In the genomic region with DNA sequence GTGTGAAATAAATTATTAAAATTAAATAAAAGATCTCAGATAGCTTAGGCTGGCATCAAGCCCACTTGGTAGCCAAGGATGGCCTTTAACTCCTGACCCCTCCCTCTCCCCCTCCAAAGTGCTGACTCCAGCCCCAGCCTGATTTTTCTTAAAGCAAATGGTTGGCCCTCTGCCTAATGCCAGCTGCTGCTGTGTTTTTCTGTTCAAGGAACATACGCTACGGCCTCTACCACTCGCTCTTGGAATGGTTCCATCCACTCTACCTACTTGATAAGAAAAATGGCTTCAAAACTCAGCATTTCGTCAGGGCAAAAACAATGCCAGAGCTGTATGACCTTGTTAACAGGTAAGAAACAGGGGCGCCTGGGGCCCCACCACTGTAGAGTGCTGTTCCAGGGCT, we compare ENCODE assay signal across 16 mouse cellular contexts. TPM values are rescaled to one million over a fixed set of nuclear protein-coding genes. Genes with fewer than 3 reads are reported as not detected.
DNase-seq lines count a peak whose midpoint lies in the region; ATAC-seq and TF ChIP-seq lines count a peak whose summit lies in the region.
"Had no signal": no experiment of that assay in that cellular context is flagged by ENCODE, and none has a peak within 500 bp of the region (broad histone marks: within the 10 kb centered on the region; RNA-seq: fewer than 3 reads in every experiment).

No protein-coding gene starts in this region.

- H3K4me1 ChIP-seq in intestine, embryonic 16.5 days (ENCODE audit: control insufficient read depth, insufficient read depth, low read length), result peaks cover 9% of the 10 kb centered on the region
- peaks cover 12% of the 10 kb centered on the region for H3K4me1 ChIP-seq in intestine, embryonic 15.5 days (replicated peaks)
- peaks cover 5% of the 10 kb centered on the region; the same call in 1 of the 2 replicates for H3K4me1 ChIP-seq in hindbrain, postnatal 0 days (ENCODE audit: insufficient read depth, low read length)
- H3K4me1 ChIP-seq: stomach, embryonic 15.5 days had no signal

- no peak overlapping the region for H3K4me3 ChIP-seq in intestine, embryonic 16.5 days (ENCODE audit: low read length)
- no peak overlapping the region for H3K4me3 ChIP-seq in intestine, embryonic 15.5 days (replicated peaks)
- no peak overlapping the region for H3K4me3 ChIP-seq in hindbrain, postnatal 0 days (ENCODE audit: low read length)
- H3K4me3 ChIP-seq: embryonic facial prominence, embryonic 13.5 days; heart, adult 2 months; liver, embryonic 15.5 days; stomach, embryonic 15.5 days had no signal

- no peak overlapping the region; the same call in 1 of the 2 replicates for H3K27ac ChIP-seq in intestine, embryonic 16.5 days (ENCODE audit: low read length)
- H3K27ac ChIP-seq in intestine, embryonic 15.5 days, result no peak overlapping the region
- H3K27ac ChIP-seq in hindbrain, postnatal 0 days, result no peak overlapping the region
- H3K27ac ChIP-seq: embryonic facial prominence, embryonic 13.5 days; heart, adult 2 months; liver, embryonic 15.5 days; stomach, embryonic 15.5 days had no signal

- DNase-seq in lung, postnatal 10 days, result peak; percentile 30
- DNase-seq in lung, postnatal 4 days, result no peak
- DNase-seq in kidney, adult 9 months, result peak; percentile 71
- DNase-seq in hindbrain, postnatal 0 days (ENCODE audit: low spot score), result no peak
- DNase-seq in adipocyte (ENCODE audit: low spot score), result no peak
- DNase-seq: adrenal gland, postnatal 10 days; cerebellum, adult 18-20 months; gastrocnemius, postnatal 10 days; heart, adult 2 months; heart, postnatal 4 days had no signal

- TF ChIP-seq CTCF in hindbrain, postnatal 0 days (IDR thresholded peaks at IDR 0.05; ENCODE audit: low read depth), result no peak

- no peak for ATAC-seq in intestine, embryonic 16.5 days
- ATAC-seq in intestine, embryonic 15.5 days, result no peak
- ATAC-seq in hindbrain, postnatal 0 days, result no peak
- ATAC-seq: hindbrain, embryonic 16.5 days had no signal

- WGBS in intestine, embryonic 16.5 days, result 75% methylated on average over 5 of the region's 5 CpGs
- 79% methylated on average over 5 of the region's 5 CpGs for WGBS in intestine, embryonic 15.5 days
- WGBS in hindbrain, postnatal 0 days, result 70% methylated on average over 5 of the region's 5 CpGs

- no peaks in the 10 kb centered on the region for H3K9me3 ChIP-seq in intestine, embryonic 16.5 days (ENCODE audit: control insufficient read depth, low read length)
- no peaks in the 10 kb centered on the region for H3K9me3 ChIP-seq in intestine, embryonic 15.5 days
- H3K9me3 ChIP-seq in hindbrain, postnatal 0 days (ENCODE audit: low read length), result no peaks in the 10 kb centered on the region
- H3K9me3 ChIP-seq: embryonic facial prominence, embryonic 13.5 days; liver, embryonic 15.5 days; stomach, embryonic 15.5 days had no signal

- H3K36me3 ChIP-seq in intestine, embryonic 16.5 days (ENCODE audit: control insufficient read depth, insufficient read depth, low read length), result 0 out of 2 replicates have a peak, but pooled peaks cover 10% of the 10 kb centered on the region
- H3K36me3 ChIP-seq in intestine, embryonic 15.5 days, result peaks cover 4% of the 10 kb centered on the region; the same call in 1 of the 2 replicates
- H3K36me3 ChIP-seq in hindbrain, postnatal 0 days (ENCODE audit: insufficient read depth, low read length), result peaks cover 7% of the 10 kb centered on the region; the same call in 1 of the 2 replicates

- 0 out of 2 replicates have a peak overlapping the region, but pooled peaks have one; percentile 2 for H3K9ac ChIP-seq in intestine, embryonic 16.5 days (ENCODE audit: low read depth, low read length)
- H3K9ac ChIP-seq in intestine, embryonic 15.5 days, result no peak overlapping the region
- H3K9ac ChIP-seq in hindbrain, postnatal 0 days (replicated peaks; ENCODE audit: low read length), result no peak overlapping the region
- H3K9ac ChIP-seq: embryonic facial prominence, embryonic 13.5 days; liver, embryonic 15.5 days; stomach, embryonic 15.5 days had no signal

- H3K27me3 ChIP-seq in intestine, embryonic 16.5 days (replicated peaks; ENCODE audit: control insufficient read depth, insufficient read depth, low read length), result no peaks in the 10 kb centered on the region
- no peaks in the 10 kb centered on the region for H3K27me3 ChIP-seq in intestine, embryonic 15.5 days (replicated peaks)
- no peaks in the 10 kb centered on the region for H3K27me3 ChIP-seq in hindbrain, postnatal 0 days (ENCODE audit: insufficient read depth, low read length)
- H3K27me3 ChIP-seq: embryonic facial prominence, embryonic 13.5 days; liver, embryonic 15.5 days; stomach, embryonic 15.5 days had no signal

- H3K4me2 ChIP-seq in intestine, embryonic 16.5 days (ENCODE audit: low read depth, low read length), result no peak overlapping the region
- H3K4me2 ChIP-seq in intestine, embryonic 15.5 days (replicated peaks), result no peak overlapping the region
- H3K4me2 ChIP-seq in hindbrain, postnatal 0 days (ENCODE audit: low read depth, low read length), result no peak overlapping the region
- H3K4me2 ChIP-seq: embryonic facial prominence, embryonic 13.5 days; liver, embryonic 15.5 days; stomach, embryonic 15.5 days had no signal

RNA-seq across cellular contexts. Expression of gene Fuca1, which starts 4.8 kb away (rescaled TPM):
- 214 and 254 TPM in 2 replicates for polyA plus RNA-seq in intestine, embryonic 16.5 days (2015; fragmentation: Nextera tagmentation; extraction: Ambion mirVana)
- 134 and 154 TPM in 2 replicates for polyA plus RNA-seq in intestine, embryonic 15.5 days (2015; fragmentation: Nextera tagmentation; extraction: Ambion mirVana)
- total RNA-seq in hindbrain, postnatal 0 days (2014; rRNA removed), result 42.5 and 43.6 TPM in 2 replicates
- 92.8 and 97.3 TPM in 2 replicates for polyA plus RNA-seq in hindbrain, postnatal 0 days (2015; fragmentation: Nextera tagmentation; extraction: Ambion mirVana)

RNA-seq across cellular contexts. Expression of gene Hmgcl, which starts 20.9 kb away (rescaled TPM):
- polyA plus RNA-seq in intestine, embryonic 16.5 days (2015; fragmentation: Nextera tagmentation; extraction: Ambion mirVana), result 147 and 165 TPM in 2 replicates
- polyA plus RNA-seq in intestine, embryonic 15.5 days (2015; fragmentation: Nextera tagmentation; extraction: Ambion mirVana), result 105 and 113 TPM in 2 replicates
- 27.0 and 38.6 TPM in 2 replicates for total RNA-seq in hindbrain, postnatal 0 days (2014; rRNA removed)
- polyA plus RNA-seq in hindbrain, postnatal 0 days (2015; fragmentation: Nextera tagmentation; extraction: Ambion mirVana), result 55.0 and 60.0 TPM in 2 replicates

RNA-seq across cellular contexts. Expression of gene Cnr2, which starts 30.1 kb away (rescaled TPM):
- polyA plus RNA-seq in intestine, embryonic 16.5 days (2015; fragmentation: Nextera tagmentation; extraction: Ambion mirVana), result 0.43 and 0.66 TPM in 2 replicates
- 0.28 and 0.42 TPM in 2 replicates for polyA plus RNA-seq in intestine, embryonic 15.5 days (2015; fragmentation: Nextera tagmentation; extraction: Ambion mirVana)
- total RNA-seq in hindbrain, postnatal 0 days (2014; rRNA removed), result 0.04 and 0.58 TPM in 2 replicates
- 0.04 and 0.06 TPM in 2 replicates for polyA plus RNA-seq in hindbrain, postnatal 0 days (2015; fragmentation: Nextera tagmentation; extraction: Ambion mirVana)

RNA-seq across cellular contexts. Expression of gene Gale, which starts 38.2 kb away (rescaled TPM):
- 127 and 130 TPM in 2 replicates for polyA plus RNA-seq in intestine, embryonic 16.5 days (2015; fragmentation: Nextera tagmentation; extraction: Ambion mirVana)
- 82.5 and 108 TPM in 2 replicates for polyA plus RNA-seq in intestine, embryonic 15.5 days (2015; fragmentation: Nextera tagmentation; extraction: Ambion mirVana)
- total RNA-seq in hindbrain, postnatal 0 days (2014; rRNA removed), result 36.2 and 41.2 TPM in 2 replicates
- 39.8 and 40.2 TPM in 2 replicates for polyA plus RNA-seq in hindbrain, postnatal 0 days (2015; fragmentation: Nextera tagmentation; extraction: Ambion mirVana)

RNA-seq across cellular contexts. Expression of gene Lypla2, which starts 47.1 kb away (rescaled TPM):
- 111 and 115 TPM in 2 replicates for polyA plus RNA-seq in intestine, embryonic 16.5 days (2015; fragmentation: Nextera tagmentation; extraction: Ambion mirVana)
- 99.4 and 108 TPM in 2 replicates for polyA plus RNA-seq in intestine, embryonic 15.5 days (2015; fragmentation: Nextera tagmentation; extraction: Ambion mirVana)
- 135 and 172 TPM in 2 replicates for total RNA-seq in hindbrain, postnatal 0 days (2014; rRNA removed)
- 183 and 186 TPM in 2 replicates for polyA plus RNA-seq in hindbrain, postnatal 0 days (2015; fragmentation: Nextera tagmentation; extraction: Ambion mirVana)

Comparison
In these comparisons a context has a peak if more than half of its experiments do, and no peak if none do; other contexts are left out.
1. DNase-seq: peak in lung, postnatal 10 days (single experiment) and kidney, adult 9 months (single experiment); none in lung, postnatal 4 days (0 of 2), hindbrain, postnatal 0 days (single experiment) and adipocyte (single experiment).